Mouse (Mus musculus): ENCODE data around the gene Ube2dnl2.

Ube2dnl2 gene

DNA sequence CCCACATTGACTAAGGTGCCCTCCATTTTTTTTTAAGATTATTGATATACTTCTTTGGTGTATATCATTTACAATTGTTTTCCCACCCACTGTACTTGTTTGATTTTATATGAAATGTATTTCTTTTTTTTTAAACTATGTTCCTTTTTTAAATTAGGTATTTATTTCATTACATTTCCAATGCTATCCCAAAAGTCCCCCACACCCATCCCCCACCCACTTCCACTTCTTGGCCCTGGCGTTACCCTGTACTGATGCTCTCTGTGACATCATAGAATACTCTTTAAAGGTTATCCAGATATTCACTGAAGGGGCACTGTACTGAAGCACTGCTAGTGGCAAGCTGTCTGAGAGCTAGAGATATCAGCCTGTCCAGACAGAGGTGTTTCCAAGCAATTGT lies at the start of gene Ube2dnl2:
TSS of gene Ube2dnl2 (plus strand) at position 301 of the 400 bp plus-strand sequence.
- DNase-seq: no peak

DNA sequence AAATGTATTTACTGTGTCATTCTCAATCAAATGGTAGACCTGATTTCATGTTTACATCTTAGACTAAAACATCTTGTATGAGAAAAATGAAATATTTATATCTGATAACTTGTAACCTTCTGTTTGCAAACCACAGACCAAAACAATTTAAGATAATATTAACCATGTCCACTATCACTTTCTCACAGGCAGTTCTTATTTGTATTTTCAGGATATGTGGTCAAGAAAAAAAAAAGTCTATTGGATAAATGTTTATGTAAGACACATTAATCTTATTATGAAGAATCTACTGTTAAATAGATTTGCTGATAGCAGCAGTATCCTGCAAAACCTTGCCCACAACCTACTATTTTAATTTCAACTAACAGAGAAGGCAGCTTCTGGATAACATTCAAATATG lies 11.9 kb upstream of the Ube2dnl2 start:
- DNase-seq: no peak

DNA sequence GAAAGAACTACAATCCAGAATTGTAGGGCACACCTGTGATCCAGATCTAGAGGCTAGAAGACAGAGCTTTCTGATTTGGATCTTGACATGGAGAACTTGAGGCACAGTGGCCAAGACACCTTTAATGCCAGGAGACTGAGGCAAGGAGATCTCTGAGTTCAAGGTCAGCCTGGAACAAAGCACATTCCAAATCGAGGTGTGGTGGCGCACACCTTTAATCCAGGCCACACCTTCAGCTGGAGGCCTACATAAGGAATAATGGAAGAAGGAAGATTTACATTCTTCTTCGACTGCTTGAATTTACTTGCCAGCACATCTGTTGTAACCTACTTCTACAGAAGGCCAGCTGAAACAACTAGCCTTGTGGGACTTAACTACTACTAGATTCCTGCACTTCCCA lies 9.9 kb upstream of the Ube2dnl2 start:
- no peak for DNase-seq

DNA sequence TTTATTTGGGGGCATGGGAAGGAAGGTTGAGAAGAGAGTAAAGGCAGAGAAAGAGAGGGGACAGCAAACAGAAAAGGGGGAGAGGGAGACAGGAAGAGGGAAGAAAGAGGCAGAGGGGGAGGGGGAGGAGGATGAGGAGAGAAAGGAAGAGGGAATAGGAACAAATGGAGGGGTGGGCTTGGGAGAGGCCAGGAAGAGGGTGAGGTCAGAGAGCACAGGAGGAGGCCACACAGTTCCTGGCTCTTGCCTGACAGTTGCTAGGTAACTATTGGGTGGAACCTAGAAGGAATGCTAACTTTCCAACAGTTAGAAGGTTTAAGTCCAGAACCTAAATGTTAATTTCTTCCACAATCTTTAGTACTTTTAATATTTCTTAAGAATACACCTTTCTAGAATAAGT lies 4.0 kb upstream of the Ube2dnl2 start:
- no peak for DNase-seq

DNA sequence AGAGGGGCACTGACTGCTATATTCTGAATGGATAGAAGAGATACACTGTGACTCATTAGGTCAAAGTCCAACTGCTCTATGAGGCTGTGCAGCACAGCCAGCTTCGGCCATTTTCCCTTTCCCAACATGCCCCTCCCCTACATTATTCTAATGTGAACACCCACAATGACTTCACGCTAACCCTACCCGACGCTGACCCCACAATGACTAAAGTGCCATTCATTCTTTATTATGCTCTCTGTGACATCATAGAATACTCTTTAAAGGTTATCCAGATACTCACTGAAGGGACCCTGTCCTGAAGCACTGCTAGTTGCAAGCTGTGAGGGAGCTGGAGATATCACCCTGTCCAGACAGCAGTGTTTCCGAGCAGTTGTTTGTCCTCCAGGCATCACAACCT lies 2.7 kb upstream of the Ube2dnl2 start, which contains the start of gene Ube2dnl1:
TSS of gene Ube2dnl1 (plus strand) at position 301 of the 400 bp plus-strand sequence.
- DNase-seq: no peak

DNA sequence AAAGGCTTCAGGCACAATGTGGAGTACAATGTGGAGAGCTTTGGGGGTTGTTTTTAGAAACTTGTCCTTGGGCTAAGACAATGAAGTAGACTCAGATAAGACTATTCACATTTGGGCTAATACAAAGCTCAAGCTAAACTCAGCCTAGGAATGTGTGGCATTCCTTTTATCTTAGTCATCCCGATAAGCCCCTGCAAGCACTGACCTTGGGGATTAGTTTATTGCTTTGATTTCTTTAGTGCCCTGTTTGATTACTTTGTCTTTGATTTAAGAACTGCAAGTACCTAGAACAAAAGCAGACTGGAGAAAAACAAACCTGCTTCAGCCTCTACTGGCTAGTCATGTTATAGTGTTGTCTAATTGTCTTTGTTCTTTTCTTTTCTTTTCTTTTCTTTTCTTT lies 47.7 kb downstream of the Ube2dnl2 start:
- no peak for DNase-seq
